Mouse (Mus musculus) WW6 (cell line): Measurements from ENCODE around the gene Mab21l3.
"Not testable (repeated sequence)": the region's sequence is repeated elsewhere in the genome, so short reads cannot be mapped to it uniquely, and the experiment has no call there.

Experiments used
- DNase-seq: peaks from one replicate; pipeline ENCODE4 v3.0.0-alpha.2; 2013; ENCODE audit warnings: low read depth, low spot score

Gene Mab21l3

GRCm38 (mm10) chr3:101839327-101839726 is 9.4 kb downstream of the Mab21l3 start:
- DNase-seq: no peak

GRCm38 (mm10) chr3:101836971-101837370 is 11.8 kb downstream of the Mab21l3 start:
- no peak for DNase-seq

- DNase-seq: no peak
Observed at GRCm38 (mm10) chr3:101836532-101836931, 12.2 kb downstream of the Mab21l3 start.

GRCm38 (mm10) chr3:101836045-101836444 is 12.7 kb downstream of the Mab21l3 start:
- peak; percentile 74 for DNase-seq

GRCm38 (mm10) chr3:101831189-101831858 is 17.4 kb downstream of the Mab21l3 start:
- DNase-seq: no peak

GRCm38 (mm10) chr3:101829881-101830616 is 18.7 kb downstream of the Mab21l3 start:
- no peak for DNase-seq

GRCm38 (mm10) chr3:101828595-101828994 is 20.2 kb downstream of the Mab21l3 start:
- DNase-seq: no peak

- DNase-seq: no peak
Observed at GRCm38 (mm10) chr3:101827220-101827715, 21.5 kb downstream of the Mab21l3 start.

GRCm38 (mm10) chr3:101824338-101824737 is 24.4 kb downstream of the Mab21l3 start:
- no peak for DNase-seq

- no peak for DNase-seq
Observed at GRCm38 (mm10) chr3:101822052-101822451, 26.7 kb downstream of the Mab21l3 start.

- not testable (repeated sequence) for DNase-seq
Observed at GRCm38 (mm10) chr3:101820708-101821107, 28.1 kb downstream of the Mab21l3 start.

- no peak for DNase-seq
Observed at GRCm38 (mm10) chr3:101816006-101816405, 32.8 kb downstream of the Mab21l3 start.

- DNase-seq: no peak
Observed at GRCm38 (mm10) chr3:101814790-101815189, 34.0 kb downstream of the Mab21l3 start.

- DNase-seq: no peak
Observed at GRCm38 (mm10) chr3:101812341-101812962, 36.3 kb downstream of the Mab21l3 start.

GRCm38 (mm10) chr3:101811931-101812330 is 36.8 kb downstream of the Mab21l3 start:
- DNase-seq: no peak

GRCm38 (mm10) chr3:101807646-101808045 is 41.1 kb downstream of the Mab21l3 start:
- DNase-seq: no peak

- no peak for DNase-seq
Observed at GRCm38 (mm10) chr3:101806941-101807340, 41.8 kb downstream of the Mab21l3 start.

GRCm38 (mm10) chr3:101806149-101806548 is 42.6 kb downstream of the Mab21l3 start:
- DNase-seq: peak; percentile 46

GRCm38 (mm10) chr3:101805562-101806004 is 43.2 kb downstream of the Mab21l3 start:
- DNase-seq: no peak

GRCm38 (mm10) chr3:101804971-101805561 is 43.7 kb downstream of the Mab21l3 start:
- no peak for DNase-seq

- DNase-seq: no peak
Observed at GRCm38 (mm10) chr3:101804331-101804730, 44.4 kb downstream of the Mab21l3 start.

GRCm38 (mm10) chr3:101803764-101804163 is 45.0 kb downstream of the Mab21l3 start:
- DNase-seq: no peak
